Mouse (Mus musculus): ENCODE results near the gene Ddx23. TPM values are rescaled to one million over a fixed set of nuclear protein-coding genes. Genes with fewer than 3 reads are reported as not detected.
A peak's percentile ranks its signal among the peaks of the same experiment; 100 is the strongest.

Gene Ddx23
- polyA plus RNA-seq, 1 experiment from 2014 or later = 16.4 TPM

GRCm38 (mm10) chr15:98607557-98607956, 55.1 kb downstream of the Ddx23 start:
- peaks cover 48% of the 10 kb centered on the region for H3K4me1 ChIP-seq (replicated peaks)
- H3K27me3 ChIP-seq (replicated peaks) = no peaks in the 10 kb centered on the region
- peaks cover 26% of the 10 kb centered on the region for H3K36me3 ChIP-seq
- peak overlapping the region; percentile 100 for H3K9ac ChIP-seq
- peak; percentile 79 for ATAC-seq (ENCODE audit: insufficient number of reproducible peaks, low FRiP score)
- H3K9me3 ChIP-seq (replicated peaks) = no peaks in the 10 kb centered on the region
- H3K4me2 ChIP-seq = peak overlapping the region; percentile 91
- H3K4me3 ChIP-seq = peak overlapping the region; percentile 94
- WGBS = 6% methylated on average over 4 of the region's 4 CpGs
- H3K27ac ChIP-seq (ENCODE audit: poor library complexity, severe bottlenecking) = peak overlapping the region; percentile 99

GRCm38 (mm10) chr15:98606739-98607138, 56.0 kb downstream of the Ddx23 start:
- Histone ChIP-seq H3K36me3 (peaks cover 27% of the 10 kb centered on the region), H3K4me1 (replicated peaks) (peaks cover 57% of the 10 kb centered on the region), H3K27ac (ENCODE audit: poor library complexity, severe bottlenecking) (peak overlapping the region; percentile 99), H3K27me3 (replicated peaks) (no peaks in the 10 kb centered on the region), H3K9ac (peak overlapping the region; percentile 100), H3K4me3 (peak overlapping the region; percentile 94), H3K9me3 (replicated peaks) (no peaks in the 10 kb centered on the region), H3K4me2 (peak overlapping the region; percentile 91)
- 26% methylated on average over 9 of the region's 9 CpGs for WGBS
- ATAC-seq (ENCODE audit: insufficient number of reproducible peaks, low FRiP score) = no peak

GRCm38 (mm10) chr15:98606051-98606536, 56.6 kb downstream of the Ddx23 start:
- H3K36me3 ChIP-seq = peaks cover 34% of the 10 kb centered on the region
- H3K9me3 ChIP-seq (replicated peaks) = no peaks in the 10 kb centered on the region
- H3K4me3 ChIP-seq = peak overlapping the region; percentile 94
- H3K27ac ChIP-seq (ENCODE audit: poor library complexity, severe bottlenecking) = peak overlapping the region; percentile 99
- peak overlapping the region; percentile 91 for H3K4me2 ChIP-seq
- H3K4me1 ChIP-seq (replicated peaks) = peaks cover 63% of the 10 kb centered on the region
- no peaks in the 10 kb centered on the region for H3K27me3 ChIP-seq (replicated peaks)
- ATAC-seq (ENCODE audit: insufficient number of reproducible peaks, low FRiP score) = no peak
- 18% methylated on average over 12 of the region's 12 CpGs for WGBS
- H3K9ac ChIP-seq = peak overlapping the region; percentile 100

- ATAC-seq (ENCODE audit: insufficient number of reproducible peaks, low FRiP score) = no peak
- Histone ChIP-seq H3K4me2 (peak overlapping the region; percentile 91), H3K27me3 (replicated peaks) (no peaks in the 10 kb centered on the region), H3K9ac (peak overlapping the region; percentile 82), H3K36me3 (peaks cover 53% of the 10 kb centered on the region), H3K4me3 (peak overlapping the region; percentile 44; the same call in 1 of the 2 replicates), H3K27ac (ENCODE audit: poor library complexity, severe bottlenecking) (peak overlapping the region; percentile 99), H3K4me1 (replicated peaks) (peaks cover 80% of the 10 kb centered on the region), H3K9me3 (replicated peaks) (no peaks in the 10 kb centered on the region)
- WGBS = 86% methylated on average over 24 of the region's 24 CpGs
Measured at GRCm38 (mm10) chr15:98604041-98604575, 58.6 kb downstream of the Ddx23 start.

GRCm38 (mm10) chr15:98602921-98603458, 59.7 kb downstream of the Ddx23 start:
- ATAC-seq (ENCODE audit: insufficient number of reproducible peaks, low FRiP score) = peak; percentile 19; the same call in 1 of the 2 replicates
- Histone ChIP-seq H3K9me3 (replicated peaks) (no peaks in the 10 kb centered on the region), H3K4me3 (peak overlapping the region; percentile 44), H3K4me1 (replicated peaks) (peaks cover 80% of the 10 kb centered on the region), H3K36me3 (peaks cover 65% of the 10 kb centered on the region), H3K27ac (ENCODE audit: poor library complexity, severe bottlenecking) (peak overlapping the region; percentile 99), H3K27me3 (replicated peaks) (no peaks in the 10 kb centered on the region), H3K4me2 (peak overlapping the region; percentile 91), H3K9ac (peak overlapping the region; percentile 82)
- 10% methylated on average over 4 of the region's 4 CpGs for WGBS

- ATAC-seq (ENCODE audit: insufficient number of reproducible peaks, low FRiP score) = peak; percentile 60
- Histone ChIP-seq H3K27ac (ENCODE audit: poor library complexity, severe bottlenecking) (peak overlapping the region; percentile 99), H3K9me3 (replicated peaks) (no peaks in the 10 kb centered on the region), H3K4me2 (peak overlapping the region; percentile 91), H3K9ac (peak overlapping the region; percentile 82), H3K36me3 (peaks cover 71% of the 10 kb centered on the region), H3K4me1 (replicated peaks) (peaks cover 80% of the 10 kb centered on the region), H3K4me3 (peak overlapping the region; percentile 44), H3K27me3 (replicated peaks) (no peaks in the 10 kb centered on the region)
- WGBS = 9% methylated on average over 13 of the region's 13 CpGs
Measured at GRCm38 (mm10) chr15:98602191-98602881, 60.4 kb downstream of the Ddx23 start.

- Histone ChIP-seq H3K4me1 (replicated peaks) (peaks cover 75% of the 10 kb centered on the region), H3K27me3 (replicated peaks) (no peaks in the 10 kb centered on the region), H3K9me3 (replicated peaks) (no peaks in the 10 kb centered on the region), H3K36me3 (peaks cover 76% of the 10 kb centered on the region), H3K9ac (peak overlapping the region; percentile 82), H3K27ac (ENCODE audit: poor library complexity, severe bottlenecking) (peak overlapping the region; percentile 99), H3K4me3 (peak overlapping the region; percentile 44), H3K4me2 (peak overlapping the region; percentile 91)
- WGBS = 25% methylated on average over 7 of the region's 7 CpGs
- no peak; the same call in 1 of the 2 replicates for ATAC-seq (ENCODE audit: insufficient number of reproducible peaks, low FRiP score)
Measured at GRCm38 (mm10) chr15:98601832-98602190, 60.9 kb downstream of the Ddx23 start.

- peak overlapping the region; percentile 99; the same call in 1 of the 2 replicates for H3K27ac ChIP-seq (ENCODE audit: poor library complexity, severe bottlenecking)
- H3K4me1 ChIP-seq (replicated peaks) = peaks cover 58% of the 10 kb centered on the region
- no peak overlapping the region for H3K4me3 ChIP-seq
- no peaks in the 10 kb centered on the region for H3K9me3 ChIP-seq (replicated peaks)
- no peaks in the 10 kb centered on the region for H3K27me3 ChIP-seq (replicated peaks)
- peak overlapping the region; percentile 82; the same call in 1 of the 2 replicates for H3K9ac ChIP-seq
- WGBS = 72% methylated on average over 12 of the region's 12 CpGs
- H3K4me2 ChIP-seq = peak overlapping the region; percentile 91; the same call in 1 of the 2 replicates
- no peak for ATAC-seq (ENCODE audit: insufficient number of reproducible peaks, low FRiP score)
- H3K36me3 ChIP-seq = peaks cover 92% of the 10 kb centered on the region
Measured at GRCm38 (mm10) chr15:98600036-98600709, 62.5 kb downstream of the Ddx23 start.

GRCm38 (mm10) chr15:98596609-98597008, 66.1 kb downstream of the Ddx23 start:
- no peak for ATAC-seq (ENCODE audit: insufficient number of reproducible peaks, low FRiP score)
- H3K9me3 ChIP-seq (replicated peaks) = no peaks in the 10 kb centered on the region
- H3K9ac ChIP-seq = no peak overlapping the region
- no peak overlapping the region for H3K27ac ChIP-seq (ENCODE audit: poor library complexity, severe bottlenecking)
- H3K4me2 ChIP-seq = no peak overlapping the region
- H3K36me3 ChIP-seq = peaks cover 100% of the 10 kb centered on the region
- no peaks in the 10 kb centered on the region for H3K27me3 ChIP-seq (replicated peaks)
- H3K4me1 ChIP-seq (replicated peaks) = peaks cover 23% of the 10 kb centered on the region
- no peak overlapping the region for H3K4me3 ChIP-seq
- WGBS = 90% methylated on average over 14 of the region's 14 CpGs
